Mouse (Mus musculus) heart, adult 2 months (tissue): ENCODE data around the gene Pear1. TPM values are rescaled to one million over a fixed set of nuclear protein-coding genes. Genes with fewer than 3 reads are reported as not detected.

Experiments
- DNase-seq, 2 experiments: peaks; one replicate each; pipeline ENCODE4 v3.0.0; 2021
- H3K27ac ChIP-seq: fragments of 200-600 bp; 2 replicates; pipeline ENCODE4 v1.8.1; 2022
- H3K27me3 ChIP-seq: fragments of 200-500 bp; 2 replicates; pipeline ENCODE4 v1.6.1; 2012; ENCODE audit warnings: mild to moderate bottlenecking, low read length, inconsistent platforms, mixed read lengths; ENCODE audit not compliant: control insufficient read depth, insufficient read depth
- H3K36me3 ChIP-seq: fragments of 200-500 bp; 2 replicates; pipeline ENCODE4 v1.6.1; 2012; ENCODE audit warnings: low read length, inconsistent platforms; ENCODE audit not compliant: control insufficient read depth, insufficient read depth
- H3K4me1 ChIP-seq: fragments of 200-500 bp; 2 replicates; pipeline ENCODE4 v1.6.1; 2011; ENCODE audit warnings: low read length; ENCODE audit not compliant: control insufficient read depth, insufficient read depth
- H3K4me3 ChIP-seq: fragments of 200-600 bp; 2 replicates; pipeline ENCODE4 v1.8.1; 2022
- H3K79me2 ChIP-seq: fragments of 200-500 bp; replicated peaks from 2 replicates; pipeline ENCODE4 v1.6.1; 2012; ENCODE audit warnings: mild to moderate bottlenecking, inconsistent platforms, low read length, moderate library complexity, mixed read lengths; ENCODE audit not compliant: control insufficient read depth, insufficient read depth
- H3K9ac ChIP-seq: fragments of 200-500 bp; 2 replicates; pipeline ENCODE4 v1.6.1; 2012; ENCODE audit warnings: low read depth, mild to moderate bottlenecking, control low read depth, inconsistent platforms, low read length, mixed read lengths
- CTCF ChIP-seq: fragments of 200-600 bp; IDR thresholded peaks from 2 replicates; pipeline ENCODE4 v1.8.1; 2022; ENCODE audit warnings: antibody characterized with exemption, mild to moderate bottlenecking, moderate library complexity
- EP300 ChIP-seq: fragments of 200-500 bp; IDR thresholded peaks from 2 replicates; pipeline ENCODE4 v1.6.1; 2011; ENCODE audit warnings: low read depth, low read length, control low read depth; ENCODE audit not compliant: insufficient read depth
- POLR2A ChIP-seq: fragments of 200-500 bp; IDR thresholded peaks from 2 replicates; pipeline ENCODE4 v1.6.1; 2011; ENCODE audit warnings: mild to moderate bottlenecking, low read depth, low read length, control low read depth; ENCODE audit not compliant: insufficient read depth
- whole genome bisulfite sequencing: fragments of 180-500 bp; shearing (Covaris S2); methylation state at CpG from one replicate; pipeline ENCODE4 v1.1.7; 2018; 5-methylcytosine and 5-hydroxymethylcytosine counted together
- intact Hi-C: fragments of 180-260 bp; cut with DNase I; formaldehyde crosslinking; loops from one replicate; pipeline ENCODE4 v1.15.1; 2025
- polyA plus RNA-seq: library from polyadenylated mRNA; depleted of rRNA; stranded (reverse); fragments of >200 nt; gene quantifications from 2 replicates; pipeline ENCODE4 v1.2.3, GENCODE M21; 2012
- total RNA-seq, 2 experiments: library from RNA; stranded (reverse); gene quantifications; 2 replicates each; pipeline ENCODE4 v1.2.3; 2021

The Pear1 gene
- total and polyA plus RNA-seq, 3 experiments, result 17.1 to 42.5 (median 18.7) TPM

- Histone ChIP-seq H3K27me3 (no peaks in the 10 kb centered on the region), H3K79me2 (no peaks in the 10 kb centered on the region), H3K4me1 (no peaks in the 10 kb centered on the region), H3K9ac (no peak overlapping the region), H3K36me3 (no peaks in the 10 kb centered on the region), H3K27ac (no peak overlapping the region), H3K4me3 (no peak overlapping the region)
- 36% methylated on average over 18 of the region's 18 CpGs for WGBS
- intact Hi-C loops, result no loop called here
- TF ChIP-seq CTCF, result no peak
- TF ChIP-seq EP300, result no peak
- TF ChIP-seq POLR2A, result no peak
- DNase-seq, result no peak
Observed at GRCm38 (mm10) chr3:87745036-87745659, 79.0 kb downstream of the Pear1 start.

- DNase-seq, result no peak
- Histone ChIP-seq H3K27ac (no peak overlapping the region), H3K9ac (no peak overlapping the region), H3K4me1 (no peaks in the 10 kb centered on the region), H3K27me3 (no peaks in the 10 kb centered on the region), H3K79me2 (no peaks in the 10 kb centered on the region), H3K36me3 (no peaks in the 10 kb centered on the region), H3K4me3 (no peak overlapping the region)
- no peak for TF ChIP-seq CTCF
- TF ChIP-seq EP300, result no peak
- TF ChIP-seq POLR2A, result no peak
- WGBS, result 89% methylated on average over 4 of the region's 4 CpGs
- intact Hi-C loops, result no loop called here
Observed at GRCm38 (mm10) chr3:87743927-87744326, 80.2 kb downstream of the Pear1 start.

GRCm38 (mm10) chr3:87742735-87743134, 81.4 kb downstream of the Pear1 start:
- no peak overlapping the region for H3K9ac ChIP-seq
- H3K27ac ChIP-seq, result no peak overlapping the region
- H3K4me1 ChIP-seq, result no peaks in the 10 kb centered on the region
- intact Hi-C loops, result no loop called here
- TF ChIP-seq POLR2A (no peak), EP300 (no peak), CTCF (no peak)
- no peaks in the 10 kb centered on the region for H3K27me3 ChIP-seq
- H3K79me2 ChIP-seq, result no peaks in the 10 kb centered on the region
- DNase-seq, result no peak
- 81% methylated on average over 16 of the region's 16 CpGs for WGBS
- no peak overlapping the region for H3K4me3 ChIP-seq
- H3K36me3 ChIP-seq, result no peaks in the 10 kb centered on the region

- WGBS, result 67% methylated on average over 3 of the region's 3 CpGs
- H3K9ac ChIP-seq, result no peak overlapping the region
- H3K27ac ChIP-seq, result no peak overlapping the region
- no peaks in the 10 kb centered on the region for H3K36me3 ChIP-seq
- intact Hi-C loops, result no loop called here
- H3K79me2 ChIP-seq, result no peaks in the 10 kb centered on the region
- no peaks in the 10 kb centered on the region for H3K27me3 ChIP-seq
- no peak overlapping the region for H3K4me3 ChIP-seq
- TF ChIP-seq POLR2A (no peak), EP300 (no peak), CTCF (no peak)
- no peaks in the 10 kb centered on the region for H3K4me1 ChIP-seq
- no peak for DNase-seq
Observed at GRCm38 (mm10) chr3:87742013-87742412, 82.1 kb downstream of the Pear1 start.

- Histone ChIP-seq H3K9ac (no peak overlapping the region), H3K27ac (no peak overlapping the region), H3K27me3 (no peaks in the 10 kb centered on the region), H3K36me3 (no peaks in the 10 kb centered on the region), H3K79me2 (no peaks in the 10 kb centered on the region), H3K4me1 (no peaks in the 10 kb centered on the region), H3K4me3 (no peak overlapping the region)
- WGBS, result 67% methylated on average over 5 of the region's 5 CpGs
- TF ChIP-seq POLR2A (no peak), CTCF (no peak), EP300 (no peak)
- intact Hi-C loops, result no loop called here
- no peak for DNase-seq
Observed at GRCm38 (mm10) chr3:87738906-87739305, 85.2 kb downstream of the Pear1 start.

GRCm38 (mm10) chr3:87735335-87735734, 88.8 kb downstream of the Pear1 start:
- H3K36me3 ChIP-seq, result no peaks in the 10 kb centered on the region
- WGBS, result 84% methylated on average over 9 of the region's 9 CpGs

More at GRCm38 (mm10) chr3:87735335-87735734, 88.8 kb downstream of the Pear1 start:
- no peak overlapping the region for H3K4me3 ChIP-seq
- DNase-seq, result no peak
- no peaks in the 10 kb centered on the region for H3K4me1 ChIP-seq
- TF ChIP-seq POLR2A (no peak), CTCF (no peak), EP300 (no peak)
- no peaks in the 10 kb centered on the region for H3K27me3 ChIP-seq
- H3K79me2 ChIP-seq, result no peaks in the 10 kb centered on the region
- H3K9ac ChIP-seq, result no peak overlapping the region
- intact Hi-C loops, result no loop called here
- H3K27ac ChIP-seq, result no peak overlapping the region
